Mouse (Mus musculus): ENCODE measurements around the gene Pigk. TPM values are rescaled to one million over a fixed set of nuclear protein-coding genes. Genes with fewer than 3 reads are reported as not detected.

The Pigk gene
- total and polyA plus RNA-seq, 3 experiments, result 4.1 to 39.2 (median 34.2) TPM

GRCm38 (mm10) chr3:152929788-152930281, 215.9 kb downstream of the Pigk start:
- H3K36me3 ChIP-seq (replicated peaks), result no peaks in the 10 kb centered on the region
- no peaks in the 10 kb centered on the region for H3K9me3 ChIP-seq (replicated peaks)
- ATAC-seq (ENCODE audit: extremely low read depth, insufficient number of reproducible peaks, low FRiP score, poor library complexity, severe bottlenecking), result no peak
- TF ChIP-seq CTCF (IDR thresholded peaks at IDR 0.05; ENCODE audit: low read depth, low read length), result no peak
- TF ChIP-seq GATA2 (IDR thresholded peaks at IDR 0.05; ENCODE audit: borderline replicate concordance, low read depth, low read length), result no peak
- no peak for TF ChIP-seq POLR2AphosphoS5 (IDR thresholded peaks at IDR 0.05; ENCODE audit: insufficient replicate concordance, low read depth, low read length)
- no peak for TF ChIP-seq GATA1 (IDR thresholded peaks at IDR 0.05; ENCODE audit: borderline replicate concordance, low read length)
- no peak for TF ChIP-seq TAL1 (conservative IDR thresholded peaks at IDR 0.05; ENCODE audit: low read depth, low read length)
- H3K4me3 ChIP-seq (ENCODE audit: low read depth, low read length), result no peak overlapping the region
- H3K27me3 ChIP-seq (ENCODE audit: insufficient read depth, low read length), result no peaks in the 10 kb centered on the region
- H3K4me1 ChIP-seq (ENCODE audit: insufficient read depth, low read depth, low read length), result no peaks in the 10 kb centered on the region
- DNase-seq (ENCODE audit: low spot score), result no peak

GRCm38 (mm10) chr3:152931354-152931753, 217.5 kb downstream of the Pigk start:
- ATAC-seq (ENCODE audit: extremely low read depth, insufficient number of reproducible peaks, low FRiP score, poor library complexity, severe bottlenecking) (no peak), DNase-seq (ENCODE audit: low spot score) (no peak)
- Histone ChIP-seq H3K4me3 (ENCODE audit: low read depth, low read length) (no peak overlapping the region), H3K36me3 (replicated peaks) (no peaks in the 10 kb centered on the region), H3K4me1 (ENCODE audit: insufficient read depth, low read depth, low read length) (no peaks in the 10 kb centered on the region), H3K27me3 (ENCODE audit: insufficient read depth, low read length) (no peaks in the 10 kb centered on the region), H3K9me3 (replicated peaks) (no peaks in the 10 kb centered on the region)
- no peak for TF ChIP-seq GATA2 (IDR thresholded peaks at IDR 0.05; ENCODE audit: borderline replicate concordance, low read depth, low read length)
- TF ChIP-seq POLR2AphosphoS5 (IDR thresholded peaks at IDR 0.05; ENCODE audit: insufficient replicate concordance, low read depth, low read length), result no peak
- no peak for TF ChIP-seq GATA1 (IDR thresholded peaks at IDR 0.05; ENCODE audit: borderline replicate concordance, low read length)
- no peak for TF ChIP-seq TAL1 (conservative IDR thresholded peaks at IDR 0.05; ENCODE audit: low read depth, low read length)
- no peak for TF ChIP-seq CTCF (IDR thresholded peaks at IDR 0.05; ENCODE audit: low read depth, low read length)

- Histone ChIP-seq H3K36me3 (replicated peaks) (no peaks in the 10 kb centered on the region), H3K27me3 (ENCODE audit: insufficient read depth, low read length) (no peaks in the 10 kb centered on the region), H3K9me3 (replicated peaks) (no peaks in the 10 kb centered on the region), H3K4me1 (ENCODE audit: insufficient read depth, low read depth, low read length) (no peaks in the 10 kb centered on the region), H3K4me3 (ENCODE audit: low read depth, low read length) (no peak overlapping the region)
- TF ChIP-seq GATA2 (IDR thresholded peaks at IDR 0.05; ENCODE audit: borderline replicate concordance, low read depth, low read length) (no peak), TAL1 (conservative IDR thresholded peaks at IDR 0.05; ENCODE audit: low read depth, low read length) (no peak), POLR2AphosphoS5 (IDR thresholded peaks at IDR 0.05; ENCODE audit: insufficient replicate concordance, low read depth, low read length) (no peak), GATA1 (IDR thresholded peaks at IDR 0.05; ENCODE audit: borderline replicate concordance, low read length) (no peak), CTCF (IDR thresholded peaks at IDR 0.05; ENCODE audit: low read depth, low read length) (no peak)
- ATAC-seq (ENCODE audit: extremely low read depth, insufficient number of reproducible peaks, low FRiP score, poor library complexity, severe bottlenecking), result no peak
- no peak for DNase-seq (ENCODE audit: low spot score)
Measured at GRCm38 (mm10) chr3:152932096-152932495, 218.2 kb downstream of the Pigk start.

GRCm38 (mm10) chr3:152932544-152932943, 218.6 kb downstream of the Pigk start:
- no peaks in the 10 kb centered on the region for H3K4me1 ChIP-seq (ENCODE audit: insufficient read depth, low read depth, low read length)
- no peaks in the 10 kb centered on the region for H3K9me3 ChIP-seq (replicated peaks)
- DNase-seq (ENCODE audit: low spot score) (no peak), ATAC-seq (ENCODE audit: extremely low read depth, insufficient number of reproducible peaks, low FRiP score, poor library complexity, severe bottlenecking) (no peak)
- no peak for TF ChIP-seq GATA2 (IDR thresholded peaks at IDR 0.05; ENCODE audit: borderline replicate concordance, low read depth, low read length)
- TF ChIP-seq POLR2AphosphoS5 (IDR thresholded peaks at IDR 0.05; ENCODE audit: insufficient replicate concordance, low read depth, low read length), result no peak
- TF ChIP-seq GATA1 (IDR thresholded peaks at IDR 0.05; ENCODE audit: borderline replicate concordance, low read length), result no peak
- no peak for TF ChIP-seq TAL1 (conservative IDR thresholded peaks at IDR 0.05; ENCODE audit: low read depth, low read length)
- TF ChIP-seq CTCF (IDR thresholded peaks at IDR 0.05; ENCODE audit: low read depth, low read length), result no peak
- H3K36me3 ChIP-seq (replicated peaks), result no peaks in the 10 kb centered on the region
- no peaks in the 10 kb centered on the region for H3K27me3 ChIP-seq (ENCODE audit: insufficient read depth, low read length)
- no peak overlapping the region for H3K4me3 ChIP-seq (ENCODE audit: low read depth, low read length)

- no peaks in the 10 kb centered on the region for H3K4me1 ChIP-seq (ENCODE audit: insufficient read depth, low read depth, low read length)
- no peak overlapping the region for H3K4me3 ChIP-seq (ENCODE audit: low read depth, low read length)
- no peak for DNase-seq (ENCODE audit: low spot score)
- TF ChIP-seq TAL1 (conservative IDR thresholded peaks at IDR 0.05; ENCODE audit: low read depth, low read length), result no peak
- TF ChIP-seq POLR2AphosphoS5 (IDR thresholded peaks at IDR 0.05; ENCODE audit: insufficient replicate concordance, low read depth, low read length), result no peak
- no peak for TF ChIP-seq CTCF (IDR thresholded peaks at IDR 0.05; ENCODE audit: low read depth, low read length)
- no peak for TF ChIP-seq GATA1 (IDR thresholded peaks at IDR 0.05; ENCODE audit: borderline replicate concordance, low read length)
- TF ChIP-seq GATA2 (IDR thresholded peaks at IDR 0.05; ENCODE audit: borderline replicate concordance, low read depth, low read length), result no peak
- no peak for ATAC-seq (ENCODE audit: extremely low read depth, insufficient number of reproducible peaks, low FRiP score, poor library complexity, severe bottlenecking)
- H3K9me3 ChIP-seq (replicated peaks), result no peaks in the 10 kb centered on the region
- H3K27me3 ChIP-seq (ENCODE audit: insufficient read depth, low read length), result no peaks in the 10 kb centered on the region
- no peaks in the 10 kb centered on the region for H3K36me3 ChIP-seq (replicated peaks)
Measured at GRCm38 (mm10) chr3:152933737-152934136, 219.8 kb downstream of the Pigk start.

GRCm38 (mm10) chr3:152936313-152936712, 222.4 kb downstream of the Pigk start:
- H3K9me3 ChIP-seq (replicated peaks), result no peaks in the 10 kb centered on the region
- TF ChIP-seq GATA1 (IDR thresholded peaks at IDR 0.05; ENCODE audit: borderline replicate concordance, low read length) (no peak), CTCF (IDR thresholded peaks at IDR 0.05; ENCODE audit: low read depth, low read length) (no peak), GATA2 (IDR thresholded peaks at IDR 0.05; ENCODE audit: borderline replicate concordance, low read depth, low read length) (no peak), POLR2AphosphoS5 (IDR thresholded peaks at IDR 0.05; ENCODE audit: insufficient replicate concordance, low read depth, low read length) (no peak)
- ATAC-seq (ENCODE audit: extremely low read depth, insufficient number of reproducible peaks, low FRiP score, poor library complexity, severe bottlenecking), result no peak
- no peak for DNase-seq (ENCODE audit: low spot score)
- H3K36me3 ChIP-seq (replicated peaks), result no peaks in the 10 kb centered on the region
- H3K4me3 ChIP-seq (ENCODE audit: low read depth, low read length), result no peak overlapping the region
- peaks cover 3% of the 10 kb centered on the region; the same call in 1 of the 2 replicates for H3K27me3 ChIP-seq (ENCODE audit: insufficient read depth, low read length)
- H3K4me1 ChIP-seq (ENCODE audit: insufficient read depth, low read depth, low read length), result no peaks in the 10 kb centered on the region

Data from G1E (cell line).